Mouse (Mus musculus): ENCODE results near the gene Iqschfp. TPM values are rescaled to one million over a fixed set of nuclear protein-coding genes. Genes with fewer than 3 reads are reported as not detected.
"Not testable (repeated sequence)": the region's sequence is repeated elsewhere in the genome, so short reads cannot be mapped to it uniquely, and the experiment has no call there.

Gene Iqschfp
- polyA plus RNA-seq, 1 experiment from 2014 or later = 0.12 TPM

DNA sequence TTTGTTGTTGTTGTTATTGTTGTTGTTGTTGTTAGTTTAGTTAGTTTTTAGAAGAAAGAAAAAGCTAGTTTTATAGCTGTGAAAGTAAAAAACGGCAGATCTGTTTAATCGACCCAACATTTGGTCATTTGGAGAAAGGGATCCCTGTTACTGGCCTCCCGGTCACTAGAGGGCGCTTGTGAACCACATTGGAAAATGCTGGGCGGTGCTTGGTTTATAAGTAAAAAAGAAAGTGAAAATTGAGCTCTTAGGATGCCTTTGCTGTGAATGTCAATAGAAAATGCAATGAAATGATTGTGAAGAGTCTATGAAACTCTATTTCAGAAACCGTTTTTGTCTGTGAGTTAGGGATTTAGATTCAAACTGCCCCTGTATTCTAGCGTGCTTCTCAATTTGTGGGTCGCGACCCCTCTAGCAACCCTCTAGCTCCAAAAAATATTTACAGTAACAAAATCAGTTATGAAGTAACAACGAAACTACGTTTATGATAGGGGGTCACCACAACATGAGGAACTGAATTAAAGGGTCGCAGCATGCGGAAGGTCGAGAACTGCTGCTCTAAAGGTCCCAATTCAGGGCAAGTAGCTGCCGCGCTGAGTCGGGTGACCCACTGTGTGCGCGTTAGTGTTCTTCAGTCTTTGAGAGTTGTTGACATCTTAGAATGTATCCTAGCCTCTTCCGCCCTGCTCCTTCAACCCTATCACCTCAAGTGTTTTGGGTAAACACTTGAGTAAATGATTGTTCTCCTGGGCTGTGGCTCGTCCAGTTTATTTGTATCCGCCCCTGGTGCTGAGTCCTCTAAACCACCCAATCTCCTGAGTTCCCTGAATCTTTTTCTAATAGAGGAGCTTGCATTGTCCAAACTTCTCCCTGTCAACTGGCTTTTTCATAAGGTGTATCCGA lies 164.6 kb downstream of the Iqschfp start:
- peak overlapping the region; percentile 35 for H3K4me3 ChIP-seq
- WGBS = 59% methylated on average over 23 of the region's 23 CpGs
- H3K36me3 ChIP-seq = no peaks in the 10 kb centered on the region
- no peak overlapping the region for H3K27ac ChIP-seq
- peak; percentile 57 for DNase-seq (ENCODE audit: low spot score)
- no peaks in the 10 kb centered on the region; the same call in 1 of the 2 replicates for H3K27me3 ChIP-seq (ENCODE audit: insufficient read depth, poor library complexity, severe bottlenecking)
- no peaks in the 10 kb centered on the region for H3K9me3 ChIP-seq
- no peaks in the 10 kb centered on the region for H3K4me1 ChIP-seq (replicated peaks)

DNA sequence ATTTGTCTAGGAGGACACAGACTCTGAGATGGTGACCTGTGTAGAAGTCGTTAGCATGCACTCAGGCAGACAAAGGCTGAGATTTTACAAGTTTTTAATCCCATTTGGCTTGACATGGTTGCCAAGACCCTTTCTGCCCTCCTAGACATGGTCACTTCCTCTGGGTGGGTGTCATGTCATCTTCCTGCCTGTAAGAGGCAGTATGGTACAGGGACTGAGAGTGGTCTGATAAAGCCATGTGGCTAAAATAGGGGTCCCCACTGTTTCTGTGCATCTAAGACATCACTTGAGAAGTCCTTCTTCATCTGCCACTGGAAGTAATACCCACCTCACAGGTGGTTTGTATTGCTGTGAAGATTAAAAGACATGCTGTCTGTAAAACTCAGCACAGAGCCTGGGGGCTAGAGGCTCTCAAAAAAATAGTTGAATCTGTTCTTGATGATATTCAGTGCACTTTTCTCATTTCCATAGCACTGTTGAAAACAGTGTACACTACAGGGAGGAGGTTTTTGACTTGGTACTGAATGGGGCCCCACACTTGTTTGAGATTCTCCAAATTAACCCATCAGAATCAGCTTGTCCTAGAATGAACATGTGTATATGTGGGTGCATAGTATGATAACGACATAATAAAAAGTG lies 167.2 kb downstream of the Iqschfp start:
- Histone ChIP-seq H3K27me3 (ENCODE audit: insufficient read depth, poor library complexity, severe bottlenecking) (no peaks in the 10 kb centered on the region; the same call in 1 of the 2 replicates), H3K27ac (no peak overlapping the region), H3K36me3 (no peaks in the 10 kb centered on the region), H3K4me3 (no peak overlapping the region), H3K9me3 (no peaks in the 10 kb centered on the region), H3K4me1 (replicated peaks) (no peaks in the 10 kb centered on the region)
- 52% methylated on average over 2 of the region's 2 CpGs for WGBS
- peak; percentile 44 for DNase-seq (ENCODE audit: low spot score)

DNA sequence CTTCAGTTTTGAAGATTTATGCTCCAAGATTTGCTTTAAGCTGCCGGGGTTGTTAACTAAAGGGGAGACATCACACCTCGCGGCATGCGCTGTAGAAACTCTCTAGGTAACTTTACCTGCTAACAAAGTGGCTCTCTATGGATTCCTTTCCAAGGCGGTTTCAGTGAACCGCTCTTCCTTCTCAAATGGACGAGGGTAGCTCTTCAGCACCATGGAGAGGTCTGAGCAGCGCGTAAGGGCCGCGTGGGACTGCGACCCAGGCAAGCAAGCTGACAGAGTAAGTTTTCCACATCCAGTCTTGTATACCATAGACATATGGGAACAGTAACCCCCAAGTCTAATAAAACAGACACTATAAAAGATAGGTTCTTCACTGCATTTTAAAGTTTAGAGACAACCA lies 172.7 kb downstream of the Iqschfp start, which contains the start of gene Schip1:
Gene Schip1 (plus strand): TSS at position 72 of the 400 bp plus-strand sequence.
- no peaks in the 10 kb centered on the region for H3K4me1 ChIP-seq (replicated peaks)
- DNase-seq (ENCODE audit: low spot score) = peak; percentile 44
- H3K36me3 ChIP-seq = no peaks in the 10 kb centered on the region
- no peak within 1 kb of the TSS for H3K27ac ChIP-seq
- 39% methylated on average over 12 of the region's 12 CpGs for WGBS
- H3K9me3 ChIP-seq = no peaks in the 10 kb centered on the region
- no peaks in the 10 kb centered on the region for H3K27me3 ChIP-seq (ENCODE audit: insufficient read depth, poor library complexity, severe bottlenecking)
- no peak within 1 kb of the TSS for H3K4me3 ChIP-seq

GRCm38 (mm10) chr3:68071395-68072386 lies 179.7 kb downstream of the Iqschfp start:
- H3K9me3 ChIP-seq = no peaks in the 10 kb centered on the region
- H3K36me3 ChIP-seq = no peaks in the 10 kb centered on the region
- H3K4me1 ChIP-seq (replicated peaks) = no peaks in the 10 kb centered on the region
- H3K27ac ChIP-seq = no peak overlapping the region
- no peak for DNase-seq (ENCODE audit: low spot score)
- WGBS = 88% methylated on average over 9 of the region's 9 CpGs
- no peaks in the 10 kb centered on the region for H3K27me3 ChIP-seq (ENCODE audit: insufficient read depth, poor library complexity, severe bottlenecking)
- no peak overlapping the region for H3K4me3 ChIP-seq

- Histone ChIP-seq H3K4me1 (replicated peaks) (no peaks in the 10 kb centered on the region), H3K27me3 (ENCODE audit: insufficient read depth, poor library complexity, severe bottlenecking) (no peaks in the 10 kb centered on the region), H3K36me3 (no peaks in the 10 kb centered on the region), H3K9me3 (no peaks in the 10 kb centered on the region), H3K4me3 (no peak overlapping the region), H3K27ac (no peak overlapping the region)
- 87% methylated on average over 4 of the region's 4 CpGs for whole genome bisulfite sequencing
- DNase-seq (ENCODE audit: low spot score) = no peak
Measured at GRCm38 (mm10) chr3:68077406-68077805, 185.4 kb downstream of the Iqschfp start.

DNA sequence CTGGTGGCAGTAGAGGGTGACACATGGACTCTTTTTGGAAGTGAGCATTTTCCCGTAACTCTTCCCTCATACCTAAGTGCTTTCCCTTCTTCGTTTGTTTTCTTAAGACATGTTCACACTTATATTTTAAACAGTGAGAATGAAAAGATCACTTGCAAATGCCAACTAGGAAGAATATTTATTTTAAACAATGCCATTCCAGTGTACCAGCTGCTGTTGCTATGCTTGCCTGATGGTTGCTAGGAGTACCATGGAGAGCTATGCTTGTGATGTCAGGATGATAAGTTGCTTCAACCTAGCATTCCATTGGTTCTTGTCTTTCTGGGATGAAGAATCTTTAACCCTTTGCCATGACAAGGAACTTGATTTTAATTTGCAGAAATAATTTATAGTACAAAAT lies 193.0 kb downstream of the Iqschfp start:
- WGBS = 74% methylated on average over 2 of the region's 2 CpGs
- H3K36me3 ChIP-seq = no peaks in the 10 kb centered on the region
- no peaks in the 10 kb centered on the region for H3K4me1 ChIP-seq (replicated peaks)
- no peak overlapping the region for H3K4me3 ChIP-seq
- no peak for DNase-seq (ENCODE audit: low spot score)
- no peaks in the 10 kb centered on the region for H3K27me3 ChIP-seq (ENCODE audit: insufficient read depth, poor library complexity, severe bottlenecking)
- H3K27ac ChIP-seq = no peak overlapping the region
- no peaks in the 10 kb centered on the region for H3K9me3 ChIP-seq

GRCm38 (mm10) chr3:68092108-68092507 lies 200.1 kb downstream of the Iqschfp start:
- no peak for DNase-seq (ENCODE audit: low spot score)
- no peaks in the 10 kb centered on the region for H3K36me3 ChIP-seq
- H3K27ac ChIP-seq = no peak overlapping the region
- no peak overlapping the region for H3K4me3 ChIP-seq
- H3K27me3 ChIP-seq (ENCODE audit: insufficient read depth, poor library complexity, severe bottlenecking) = no peaks in the 10 kb centered on the region
- WGBS = 80% methylated on average over 4 of the region's 4 CpGs
- H3K9me3 ChIP-seq = no peaks in the 10 kb centered on the region
- H3K4me1 ChIP-seq (replicated peaks) = no peaks in the 10 kb centered on the region

- H3K4me3 ChIP-seq = no peak overlapping the region
- no peaks in the 10 kb centered on the region for H3K27me3 ChIP-seq (ENCODE audit: insufficient read depth, poor library complexity, severe bottlenecking)
- H3K36me3 ChIP-seq = no peaks in the 10 kb centered on the region
- WGBS = 89% methylated on average over 4 of the region's 4 CpGs
- no peaks in the 10 kb centered on the region for H3K9me3 ChIP-seq
- DNase-seq (ENCODE audit: low spot score) = no peak
- no peaks in the 10 kb centered on the region for H3K4me1 ChIP-seq (replicated peaks)
- no peak overlapping the region for H3K27ac ChIP-seq
Measured at GRCm38 (mm10) chr3:68096724-68097431, 204.8 kb downstream of the Iqschfp start.

DNA sequence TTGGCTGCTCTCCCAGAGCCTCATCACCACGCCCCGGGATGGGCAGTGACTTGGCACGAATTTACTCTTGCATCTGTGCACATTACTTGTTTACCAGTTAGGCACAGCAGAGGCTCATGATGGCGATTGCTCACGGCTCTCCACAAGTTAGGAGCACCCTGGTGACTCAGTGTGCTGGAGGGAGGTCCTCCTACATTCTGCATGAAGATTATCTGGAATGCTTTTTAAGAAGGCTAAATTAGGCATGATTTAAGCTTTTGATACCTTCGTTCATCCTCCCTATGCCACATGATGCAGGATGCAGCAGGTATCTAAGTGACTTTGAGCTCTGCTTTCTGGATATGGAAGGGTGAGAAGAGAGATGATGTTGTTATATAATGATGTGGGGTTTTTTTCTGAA lies 207.5 kb downstream of the Iqschfp start:
- not testable (repeated sequence) for H3K27me3 ChIP-seq (ENCODE audit: insufficient read depth, poor library complexity, severe bottlenecking); H3K27ac ChIP-seq; H3K4me3 ChIP-seq; H3K4me1 ChIP-seq (replicated peaks); H3K9me3 ChIP-seq; DNase-seq (ENCODE audit: low spot score); H3K36me3 ChIP-seq
- WGBS = 86% methylated on average over 6 of the region's 6 CpGs

DNA sequence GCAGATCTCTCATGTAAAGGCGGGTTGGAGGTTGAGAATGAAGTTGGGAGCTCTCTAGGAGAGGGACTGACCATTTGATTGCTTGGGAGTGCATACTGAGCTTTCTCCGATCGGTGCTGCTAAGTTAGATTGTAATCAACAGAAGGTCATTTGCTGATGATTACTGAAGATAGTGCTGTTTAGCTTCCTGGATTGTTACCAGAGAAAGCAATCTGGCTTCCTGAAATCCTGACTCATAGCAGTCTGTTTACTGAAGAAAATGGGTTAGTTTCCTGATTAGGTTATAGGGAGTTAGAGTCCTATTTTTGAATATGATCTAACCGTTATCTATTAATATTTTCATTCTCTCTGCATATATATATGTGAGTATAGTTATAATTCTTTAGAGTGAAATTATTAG lies 209.3 kb downstream of the Iqschfp start:
- Histone ChIP-seq H3K36me3 (no peaks in the 10 kb centered on the region), H3K9me3 (no peaks in the 10 kb centered on the region), H3K4me3 (no peak overlapping the region), H3K27me3 (ENCODE audit: insufficient read depth, poor library complexity, severe bottlenecking) (no peaks in the 10 kb centered on the region), H3K4me1 (replicated peaks) (no peaks in the 10 kb centered on the region), H3K27ac (no peak overlapping the region)
- 84% methylated on average over 4 of the region's 4 CpGs for WGBS
- DNase-seq (ENCODE audit: low spot score) = no peak

- no peak for DNase-seq (ENCODE audit: low spot score)
- H3K4me3 ChIP-seq = no peak overlapping the region
- WGBS = 88% methylated on average over 2 of the region's 2 CpGs
Measured at GRCm38 (mm10) chr3:68105081-68105685, 213.2 kb downstream of the Iqschfp start.

DNA sequence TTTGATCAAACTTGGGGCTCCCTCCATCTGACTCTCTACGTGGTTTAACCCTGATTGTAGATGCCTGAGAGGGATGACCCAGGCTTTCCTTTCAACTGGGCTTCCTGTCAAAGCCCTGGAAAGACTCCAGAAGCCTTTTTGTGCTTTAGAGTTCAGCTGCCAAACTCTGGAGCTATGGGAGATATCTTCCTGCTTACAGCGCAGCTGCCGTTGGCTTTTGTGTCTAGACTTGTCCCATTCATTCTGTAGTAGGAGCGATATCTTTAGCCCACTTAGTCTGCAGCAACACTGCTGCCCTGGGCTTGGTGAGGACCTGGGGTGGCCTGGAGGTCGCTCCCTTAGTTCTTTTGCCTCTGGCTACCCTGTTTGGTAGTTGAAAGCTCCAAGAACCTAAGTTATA lies 229.3 kb downstream of the Iqschfp start:
- no peak overlapping the region for H3K27ac ChIP-seq
- H3K9me3 ChIP-seq = no peaks in the 10 kb centered on the region
- H3K36me3 ChIP-seq = no peaks in the 10 kb centered on the region
- no peaks in the 10 kb centered on the region for H3K27me3 ChIP-seq (ENCODE audit: insufficient read depth, poor library complexity, severe bottlenecking)
- no peak overlapping the region for H3K4me3 ChIP-seq
- DNase-seq (ENCODE audit: low spot score) = no peak
- no peaks in the 10 kb centered on the region for H3K4me1 ChIP-seq (replicated peaks)
- WGBS = 77% methylated on average over 5 of the region's 5 CpGs

More at GRCm38 (mm10) chr3:68105081-68105685, 213.2 kb downstream of the Iqschfp start:
- Histone ChIP-seq H3K9me3 (no peaks in the 10 kb centered on the region), H3K27ac (no peak overlapping the region), H3K4me1 (replicated peaks) (no peaks in the 10 kb centered on the region), H3K36me3 (no peaks in the 10 kb centered on the region), H3K27me3 (ENCODE audit: insufficient read depth, poor library complexity, severe bottlenecking) (no peaks in the 10 kb centered on the region)
